Mouse (Mus musculus) neural tube, embryonic 12.5 days (tissue): Measurements from ENCODE around the gene Plch2. TPM values are rescaled to one million over a fixed set of nuclear protein-coding genes. Genes with fewer than 3 reads are reported as not detected.

Experiments used
- ATAC-seq: fragments of 200-750 bp; cut with Nextera tagmentation; 2 replicates; pipeline ENCODE4 v1.8.0; 2017; ENCODE audit warnings: low read depth, mild to moderate bottlenecking, moderate TSS enrichment, moderate library complexity; ENCODE audit not compliant: low FRiP score
- H3K27ac ChIP-seq: fragments of 300-500 bp; sonication (generic); 2 replicates; pipeline ENCODE4 v1.5.1; 2016
- H3K27me3 ChIP-seq: fragments of 300-500 bp; sonication (generic); replicated peaks from 2 replicates; pipeline ENCODE4 v1.6.1; 2016; ENCODE audit warnings: mild to moderate bottlenecking
- H3K36me3 ChIP-seq: fragments of 300-500 bp; sonication (generic); 2 replicates; pipeline ENCODE4 v1.6.1; 2016; ENCODE audit warnings: mild to moderate bottlenecking
- H3K4me1 ChIP-seq: fragments of 300-500 bp; sonication (generic); 2 replicates; pipeline ENCODE4 v1.6.1; 2016
- H3K4me2 ChIP-seq: fragments of 300-500 bp; sonication (generic); replicated peaks from 2 replicates; pipeline ENCODE4 v1.6.1; 2016; ENCODE audit warnings: mild to moderate bottlenecking
- H3K4me3 ChIP-seq: fragments of 300-500 bp; sonication (generic); 2 replicates; pipeline ENCODE4 v1.5.1; 2016
- H3K9ac ChIP-seq: fragments of 300-500 bp; sonication (generic); 2 replicates; pipeline ENCODE4 v1.6.1; 2016; ENCODE audit warnings: mild to moderate bottlenecking
- H3K9me3 ChIP-seq: fragments of 300-500 bp; sonication (generic); 2 replicates; pipeline ENCODE4 v1.6.1; 2016; ENCODE audit warnings: mild to moderate bottlenecking
- WGBS: fragments of 180-500 bp; shearing (Covaris S2); methylation state at CpG from one replicate; pipeline ENCODE4 v1.1.7; 2016; 5-methylcytosine and 5-hydroxymethylcytosine counted together
- polyA plus RNA-seq: library from polyadenylated mRNA; unstranded; fragments of >200 nt; fragmentation: Nextera tagmentation; extraction: Ambion mirVana; gene quantifications from 2 replicates; pipeline ENCODE4 v1.2.1, GENCODE M21; 2016

Gene Plch2
- polyA plus RNA-seq, 1 experiment from 2014 or later = 4.1 TPM

DNA sequence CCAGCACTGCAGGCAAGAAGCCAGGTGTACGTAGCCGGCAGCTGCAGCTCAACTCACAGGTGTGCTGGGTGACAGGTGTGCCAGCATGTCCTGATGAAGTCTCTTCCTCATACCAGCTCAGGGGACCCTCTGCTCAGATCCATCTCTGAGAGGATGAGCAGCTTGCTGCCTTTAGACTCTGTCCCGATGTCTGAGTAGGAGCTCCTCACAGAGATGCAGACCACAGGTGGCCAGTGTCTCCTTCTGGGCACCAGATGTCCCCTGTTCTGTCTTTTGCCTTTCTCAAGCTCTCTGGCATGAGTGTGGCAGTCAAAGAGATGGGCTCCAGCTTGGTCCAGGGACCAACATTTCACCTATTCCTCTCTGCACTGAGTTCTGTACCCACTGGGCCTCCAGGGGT lies 48.9 kb downstream of the Plch2 start:
- no peaks in the 10 kb centered on the region for H3K9me3 ChIP-seq
- 84% methylated on average over 3 of the region's 3 CpGs for WGBS
- no peaks in the 10 kb centered on the region for H3K4me1 ChIP-seq
- no peak overlapping the region for H3K9ac ChIP-seq
- H3K27me3 ChIP-seq = peaks cover 4% of the 10 kb centered on the region; the same call in 1 of the 2 replicates
- no peak overlapping the region for H3K4me3 ChIP-seq
- no peak for ATAC-seq
- no peak overlapping the region for H3K27ac ChIP-seq
- no peak overlapping the region for H3K4me2 ChIP-seq
- no peaks in the 10 kb centered on the region for H3K36me3 ChIP-seq

DNA sequence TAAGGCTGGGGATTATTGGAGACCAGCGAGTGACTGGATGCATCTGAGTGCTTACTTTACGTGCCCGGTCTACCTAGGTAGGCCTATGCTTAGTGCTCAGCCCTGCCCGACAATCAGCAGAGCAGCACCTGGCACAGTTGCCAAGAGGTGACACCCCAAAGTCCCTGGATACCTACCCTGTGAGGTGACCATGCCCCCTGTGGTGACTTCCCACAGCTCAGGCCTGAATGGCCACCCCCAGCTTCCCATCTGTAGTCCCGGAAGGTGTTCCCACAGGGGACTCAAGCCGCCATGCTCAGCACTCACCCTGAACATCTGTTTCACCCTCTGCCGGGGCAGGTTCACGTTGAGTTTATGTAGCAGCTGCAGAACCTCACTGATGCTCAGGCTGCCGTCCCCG lies 50.3 kb downstream of the Plch2 start:
- no peak for ATAC-seq
- H3K9ac ChIP-seq = no peak overlapping the region
- H3K27me3 ChIP-seq = peaks cover 4% of the 10 kb centered on the region; the same call in 1 of the 2 replicates
- H3K9me3 ChIP-seq = no peaks in the 10 kb centered on the region
- H3K36me3 ChIP-seq = no peaks in the 10 kb centered on the region
- no peaks in the 10 kb centered on the region for H3K4me1 ChIP-seq
- H3K27ac ChIP-seq = no peak overlapping the region
- H3K4me3 ChIP-seq = no peak overlapping the region
- WGBS = 66% methylated on average over 10 of the region's 10 CpGs
- no peak overlapping the region for H3K4me2 ChIP-seq

DNA sequence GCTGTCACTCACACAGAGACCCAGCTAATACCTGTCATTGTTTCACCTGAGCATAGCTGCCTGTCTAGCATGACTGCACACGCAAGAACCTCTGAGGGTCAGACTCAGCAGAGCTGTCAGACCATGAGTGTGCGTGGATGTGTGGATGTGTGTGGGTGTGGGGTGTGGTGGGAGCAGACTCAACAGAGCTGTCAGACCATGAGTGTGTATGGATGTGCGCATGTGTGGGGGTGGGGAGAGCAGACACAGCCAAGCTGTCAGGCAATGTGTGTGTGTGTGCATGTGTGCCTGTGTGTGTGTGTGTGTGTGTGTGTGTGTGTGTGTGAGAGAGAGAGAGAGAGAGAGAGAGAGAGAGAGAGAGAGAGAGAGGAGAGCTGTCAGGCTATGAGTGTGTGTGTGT lies 51.3 kb downstream of the Plch2 start:
- no peak overlapping the region for H3K9ac ChIP-seq
- H3K27me3 ChIP-seq = peaks cover 4% of the 10 kb centered on the region; the same call in 1 of the 2 replicates
- H3K9me3 ChIP-seq = no peaks in the 10 kb centered on the region
- no peak for ATAC-seq
- H3K4me2 ChIP-seq = no peak overlapping the region
- no peak overlapping the region for H3K4me3 ChIP-seq
- H3K36me3 ChIP-seq = no peaks in the 10 kb centered on the region
- no peak overlapping the region for H3K27ac ChIP-seq
- 89% methylated on average over 3 of the region's 3 CpGs for WGBS
- no peaks in the 10 kb centered on the region for H3K4me1 ChIP-seq

DNA sequence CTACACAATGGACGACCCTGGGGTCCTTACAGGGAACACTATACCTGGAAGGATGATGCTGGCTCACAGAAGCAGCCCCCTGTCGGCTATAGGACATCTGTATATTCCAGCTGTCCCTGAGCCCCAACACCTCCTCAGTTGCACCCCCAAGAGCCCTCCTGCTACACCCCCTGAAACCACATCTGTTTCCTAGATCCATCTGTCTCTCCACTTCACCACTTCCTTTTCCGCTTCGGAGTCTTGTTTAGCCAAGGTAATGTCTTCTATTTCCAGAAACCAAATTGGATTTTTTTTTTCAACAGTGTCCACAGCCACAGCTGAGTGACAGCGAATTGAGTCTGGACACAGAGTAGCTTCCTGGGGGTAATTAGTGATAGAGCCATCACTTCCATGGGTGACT lies 57.2 kb downstream of the Plch2 start:
- H3K36me3 ChIP-seq = no peaks in the 10 kb centered on the region
- no peaks in the 10 kb centered on the region for H3K27me3 ChIP-seq
- no peak overlapping the region for H3K9ac ChIP-seq
- H3K4me2 ChIP-seq = no peak overlapping the region
- H3K9me3 ChIP-seq = no peaks in the 10 kb centered on the region
- WGBS = 87% methylated on average over 5 of the region's 5 CpGs
- peaks cover 18% of the 10 kb centered on the region; the same call in 1 of the 2 replicates for H3K4me1 ChIP-seq
- ATAC-seq = no peak
- no peak overlapping the region for H3K4me3 ChIP-seq
- no peak overlapping the region for H3K27ac ChIP-seq

DNA sequence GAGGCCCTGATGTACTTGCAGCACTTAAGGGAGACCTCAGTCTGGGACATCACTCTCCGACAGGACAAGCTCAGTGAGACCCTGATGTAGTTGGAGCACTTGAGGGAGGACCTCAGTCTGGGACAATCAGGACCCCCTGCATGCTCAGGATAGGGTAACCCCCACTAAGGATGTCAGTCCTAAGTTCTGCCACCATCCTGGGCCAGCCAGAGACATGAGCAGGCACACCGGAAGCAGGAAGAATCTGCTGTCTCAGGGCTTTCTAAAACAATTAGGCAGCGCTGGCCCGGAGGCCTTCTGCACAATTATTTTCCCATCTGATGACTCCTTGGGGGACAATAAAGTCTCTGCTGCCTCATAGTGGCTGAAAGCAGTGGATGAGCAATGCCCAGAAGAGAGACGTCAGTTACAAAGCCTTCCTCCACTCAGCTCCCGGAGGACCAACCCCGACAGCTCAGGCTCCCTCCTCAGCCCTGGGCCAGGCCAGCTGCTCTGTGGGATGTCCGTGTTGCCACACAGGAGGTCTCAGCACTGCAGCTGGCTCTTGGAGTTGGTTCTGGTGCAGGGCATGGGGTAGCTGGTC lies 59.9 kb downstream of the Plch2 start:
- peaks cover 20% of the 10 kb centered on the region; the same call in 1 of the 2 replicates for H3K4me1 ChIP-seq
- H3K9me3 ChIP-seq = no peaks in the 10 kb centered on the region
- H3K4me2 ChIP-seq = 0 out of 2 replicates have a peak overlapping the region, but pooled peaks have one; percentile 21
- no peaks in the 10 kb centered on the region for H3K36me3 ChIP-seq
- WGBS = 24% methylated on average over 8 of the region's 8 CpGs
- H3K27me3 ChIP-seq = no peaks in the 10 kb centered on the region; the same call in none of the 2 replicates
- H3K4me3 ChIP-seq = no peak overlapping the region
- no peak overlapping the region for H3K27ac ChIP-seq
- ATAC-seq = peak; percentile 75
- no peak overlapping the region for H3K9ac ChIP-seq

DNA sequence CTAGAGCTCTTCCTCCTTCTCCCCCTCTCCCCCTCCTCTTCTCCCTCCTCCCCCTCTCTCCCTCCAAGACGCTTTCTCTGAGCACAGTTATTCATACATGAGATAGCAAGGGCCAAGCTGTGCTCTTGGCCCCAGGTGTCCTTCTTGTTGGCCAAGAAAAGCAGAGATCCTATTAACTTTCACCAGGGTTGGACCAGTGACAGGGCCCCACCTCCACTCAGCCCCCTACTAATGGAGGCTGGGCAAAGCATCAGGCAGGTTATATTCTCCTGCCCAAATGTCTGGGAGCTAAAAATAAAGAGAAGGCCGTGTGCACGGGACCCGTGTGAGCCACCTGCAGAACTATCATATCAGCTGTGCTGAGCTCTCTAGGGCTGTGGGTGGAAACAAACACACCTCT lies 61.7 kb downstream of the Plch2 start:
- Histone ChIP-seq H3K9me3 (no peaks in the 10 kb centered on the region), H3K4me3 (no peak overlapping the region), H3K9ac (no peak overlapping the region), H3K4me2 (no peak overlapping the region), H3K4me1 (peaks cover 20% of the 10 kb centered on the region; the same call in 1 of the 2 replicates), H3K27me3 (no peaks in the 10 kb centered on the region; the same call in none of the 2 replicates), H3K36me3 (no peaks in the 10 kb centered on the region), H3K27ac (no peak overlapping the region)
- WGBS = 79% methylated on average over 4 of the region's 4 CpGs
- ATAC-seq = no peak

DNA sequence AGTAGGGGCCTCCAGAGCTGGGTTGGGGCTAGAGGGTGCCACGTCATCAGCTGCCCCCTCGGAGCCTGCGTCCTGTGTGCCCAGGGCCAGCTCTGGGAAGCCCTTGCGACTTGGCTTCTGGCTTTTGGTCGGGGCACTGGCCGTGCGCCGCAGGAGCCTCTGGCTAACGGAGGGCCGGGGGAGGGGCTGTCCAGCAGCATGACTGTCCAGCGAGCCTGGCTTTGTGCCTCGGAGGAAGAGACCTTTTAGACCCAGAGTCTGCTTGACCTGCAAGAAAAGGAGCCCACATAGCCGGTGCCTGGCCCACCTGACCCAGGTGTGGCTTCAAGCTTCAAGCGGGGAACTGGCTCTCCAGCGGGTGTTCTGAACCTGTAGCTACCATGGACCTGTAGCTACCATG lies 69.8 kb downstream of the Plch2 start:
- Histone ChIP-seq H3K9ac (no peak overlapping the region), H3K27me3 (peaks cover 20% of the 10 kb centered on the region; the same call in 1 of the 2 replicates), H3K4me3 (no peak overlapping the region), H3K4me2 (no peak overlapping the region), H3K4me1 (peaks cover 16% of the 10 kb centered on the region), H3K27ac (no peak overlapping the region), H3K9me3 (no peaks in the 10 kb centered on the region), H3K36me3 (no peaks in the 10 kb centered on the region)
- WGBS = 73% methylated on average over 15 of the region's 15 CpGs
- no peak for ATAC-seq

DNA sequence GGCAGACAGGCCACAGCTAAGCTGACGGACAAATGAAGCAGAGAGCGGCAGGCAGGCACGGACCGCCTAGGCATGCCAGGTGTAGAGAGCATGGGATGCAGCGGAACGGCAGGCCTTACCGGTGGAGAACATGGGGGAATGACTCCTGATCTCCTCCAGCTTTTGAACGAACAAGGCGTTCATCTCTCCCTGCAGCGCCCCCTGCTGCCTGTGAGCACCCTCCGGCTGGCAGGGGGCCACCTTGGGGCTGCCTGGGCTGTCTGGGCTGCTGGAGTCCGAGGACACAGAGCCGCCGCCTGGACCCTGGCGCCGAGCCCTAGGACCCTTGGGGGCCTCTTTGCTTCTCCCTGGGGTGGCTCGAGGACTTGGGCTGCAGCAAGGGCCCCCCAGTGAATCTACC lies 70.5 kb downstream of the Plch2 start:
- Histone ChIP-seq H3K36me3 (peaks cover 4% of the 10 kb centered on the region), H3K4me3 (no peak overlapping the region), H3K4me2 (peak overlapping the region; percentile 37), H3K9ac (no peak overlapping the region), H3K27ac (no peak overlapping the region), H3K27me3 (peaks cover 20% of the 10 kb centered on the region; the same call in 1 of the 2 replicates), H3K4me1 (peaks cover 16% of the 10 kb centered on the region), H3K9me3 (no peaks in the 10 kb centered on the region)
- ATAC-seq = no peak
- 18% methylated on average over 17 of the region's 17 CpGs for WGBS

DNA sequence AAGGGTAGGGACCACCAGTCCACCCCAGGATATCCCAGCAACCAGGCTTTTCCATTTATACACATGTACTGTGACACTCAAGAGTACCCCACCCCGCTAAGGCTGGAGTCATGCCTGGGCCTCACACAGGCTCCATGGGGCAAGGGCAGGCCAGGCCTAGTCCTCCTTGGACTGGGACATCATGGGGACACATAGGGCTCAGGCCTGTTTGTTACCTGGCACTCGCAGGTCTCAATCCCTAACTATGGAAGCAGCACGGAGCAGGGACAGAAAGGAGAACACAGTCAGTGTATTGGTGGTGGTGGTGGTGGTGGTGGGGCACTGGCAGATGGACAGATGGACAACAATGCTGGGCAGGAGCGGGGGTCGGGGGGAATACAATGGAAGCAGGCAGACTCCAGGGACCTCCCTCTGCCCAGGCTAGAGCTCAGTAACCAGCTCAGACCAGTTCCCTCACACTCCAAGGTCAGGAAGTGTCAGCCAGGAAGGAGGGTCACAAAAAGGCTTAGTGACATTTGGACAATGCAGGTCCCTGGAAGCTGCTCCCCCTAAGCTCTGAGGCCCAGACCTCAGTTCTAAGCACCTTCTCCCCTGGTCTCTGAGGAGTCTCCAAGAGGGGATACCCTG lies 71.3 kb downstream of the Plch2 start:
- Histone ChIP-seq H3K4me3 (no peak overlapping the region), H3K27me3 (peaks cover 20% of the 10 kb centered on the region; the same call in 1 of the 2 replicates), H3K36me3 (peaks cover 13% of the 10 kb centered on the region), H3K4me1 (peaks cover 16% of the 10 kb centered on the region), H3K27ac (no peak overlapping the region), H3K9me3 (no peaks in the 10 kb centered on the region), H3K9ac (no peak overlapping the region), H3K4me2 (0 out of 2 replicates have a peak overlapping the region, but pooled peaks have one; percentile 37)
- WGBS = 74% methylated on average over 5 of the region's 5 CpGs
- no peak for ATAC-seq

DNA sequence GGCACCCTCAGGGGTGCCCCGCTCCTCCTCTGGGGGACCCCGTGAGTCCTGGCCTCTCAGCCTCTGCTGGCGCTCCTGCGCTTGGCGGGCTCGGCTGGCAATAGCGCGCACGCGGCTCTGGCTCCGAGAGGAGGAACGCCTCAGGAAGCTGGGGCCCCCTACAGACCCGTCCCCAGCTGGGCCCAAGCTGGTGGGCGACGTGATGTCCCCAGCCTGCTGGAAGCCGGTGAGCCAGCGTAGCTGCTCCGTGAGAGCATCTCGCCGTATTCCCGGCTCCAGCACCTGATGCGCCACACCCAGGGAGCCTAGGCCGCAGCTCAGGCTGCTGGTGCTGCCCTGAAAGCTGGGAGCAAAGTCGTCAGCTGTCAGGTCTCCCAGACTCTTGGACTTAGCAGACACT lies 72.8 kb downstream of the Plch2 start:
- Histone ChIP-seq H3K36me3 (peaks cover 27% of the 10 kb centered on the region), H3K4me1 (peaks cover 16% of the 10 kb centered on the region), H3K9me3 (no peaks in the 10 kb centered on the region), H3K27me3 (peaks cover 20% of the 10 kb centered on the region; the same call in 1 of the 2 replicates), H3K27ac (no peak overlapping the region), H3K9ac (peak overlapping the region; percentile 26; the same call in 1 of the 2 replicates), H3K4me2 (peak overlapping the region; percentile 27), H3K4me3 (no peak overlapping the region)
- WGBS = 22% methylated on average over 24 of the region's 24 CpGs
- ATAC-seq = peak; percentile 10; the same call in 1 of the 2 replicates

DNA sequence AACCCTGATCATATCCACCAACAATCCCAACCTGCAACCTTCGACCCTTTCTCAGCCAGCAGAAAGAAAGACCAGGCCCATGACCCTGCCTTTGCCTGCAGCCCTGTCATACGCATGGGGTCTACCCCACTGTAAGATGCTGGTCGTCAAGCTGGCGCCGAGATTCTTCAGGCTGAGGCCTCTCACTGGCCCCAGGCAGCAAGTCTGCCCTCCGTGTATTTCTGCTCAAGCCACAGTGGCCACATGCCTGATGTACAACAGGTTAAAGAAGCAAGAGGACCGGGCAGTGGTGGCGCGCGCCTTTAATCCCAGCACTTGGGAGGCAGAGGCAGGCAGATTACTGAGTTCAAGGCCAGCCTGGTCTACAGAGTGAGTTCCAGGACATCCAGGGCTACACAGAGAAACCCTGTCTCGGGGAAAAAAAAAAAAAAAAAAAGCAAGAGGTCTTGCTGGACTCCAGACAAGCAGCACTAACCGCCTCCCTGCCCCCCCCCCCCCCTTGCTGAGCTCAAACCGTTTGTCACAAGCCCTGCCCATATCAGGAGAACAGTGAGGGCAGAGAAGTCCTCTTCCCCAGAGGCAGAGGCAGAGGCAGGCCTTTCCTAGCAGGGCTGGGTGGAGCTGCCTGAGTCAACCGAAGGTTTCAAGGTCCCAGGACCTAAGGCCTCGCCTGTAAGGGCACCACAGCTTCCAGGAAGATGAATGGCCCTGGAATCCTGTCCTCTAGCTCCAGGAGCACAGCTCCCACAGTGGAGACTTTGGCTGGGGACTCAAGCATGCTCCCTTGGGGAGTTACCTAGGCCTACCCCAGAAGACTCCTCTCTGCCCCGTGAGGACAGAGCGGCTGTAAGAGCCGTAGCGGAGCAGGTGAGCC lies 74.1 kb downstream of the Plch2 start:
- ATAC-seq = no peak
- Histone ChIP-seq H3K36me3 (peaks cover 40% of the 10 kb centered on the region), H3K27ac (no peak overlapping the region), H3K4me3 (no peak overlapping the region), H3K4me1 (peaks cover 16% of the 10 kb centered on the region), H3K9me3 (no peaks in the 10 kb centered on the region), H3K4me2 (no peak overlapping the region), H3K27me3 (peaks cover 20% of the 10 kb centered on the region; the same call in 1 of the 2 replicates), H3K9ac (no peak overlapping the region)
- 73% methylated on average over 19 of the region's 19 CpGs for whole genome bisulfite sequencing

DNA sequence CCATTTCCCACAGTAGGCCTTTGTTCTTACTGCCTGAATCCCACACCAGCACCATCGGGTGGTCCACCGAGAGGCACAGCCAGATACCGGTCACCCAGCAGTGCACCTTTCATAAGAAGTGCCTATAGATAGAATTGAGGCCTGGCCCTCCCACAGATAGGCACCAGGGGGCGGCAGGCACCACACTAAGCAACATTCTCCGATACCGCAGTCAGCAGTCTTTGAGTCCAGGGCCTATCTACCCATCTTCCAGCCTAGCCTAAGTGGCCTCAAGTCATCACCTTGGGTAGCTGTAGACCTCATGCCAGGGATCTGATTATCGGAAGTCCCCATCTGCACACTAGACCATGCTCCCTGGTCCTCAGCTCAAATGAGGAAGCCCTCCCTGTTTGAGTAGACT lies 75.1 kb downstream of the Plch2 start:
- no peak overlapping the region for H3K4me3 ChIP-seq
- H3K27me3 ChIP-seq = peaks cover 17% of the 10 kb centered on the region; the same call in 1 of the 2 replicates
- WGBS = 65% methylated on average over 7 of the region's 7 CpGs
- no peak overlapping the region for H3K27ac ChIP-seq
- peaks cover 50% of the 10 kb centered on the region for H3K36me3 ChIP-seq
- H3K9me3 ChIP-seq = no peaks in the 10 kb centered on the region
- H3K9ac ChIP-seq = no peak overlapping the region
- peaks cover 13% of the 10 kb centered on the region for H3K4me1 ChIP-seq
- H3K4me2 ChIP-seq = no peak overlapping the region
- ATAC-seq = peak; percentile 51
